Mouse (Mus musculus): Measurements from ENCODE around the gene Dclk2. TPM values are rescaled to one million over a fixed set of nuclear protein-coding genes. Genes with fewer than 3 reads are reported as not detected.

The Dclk2 gene
- total RNA-seq, 2 experiments from 2014 or later = 0.88 to 0.97 TPM

DNA sequence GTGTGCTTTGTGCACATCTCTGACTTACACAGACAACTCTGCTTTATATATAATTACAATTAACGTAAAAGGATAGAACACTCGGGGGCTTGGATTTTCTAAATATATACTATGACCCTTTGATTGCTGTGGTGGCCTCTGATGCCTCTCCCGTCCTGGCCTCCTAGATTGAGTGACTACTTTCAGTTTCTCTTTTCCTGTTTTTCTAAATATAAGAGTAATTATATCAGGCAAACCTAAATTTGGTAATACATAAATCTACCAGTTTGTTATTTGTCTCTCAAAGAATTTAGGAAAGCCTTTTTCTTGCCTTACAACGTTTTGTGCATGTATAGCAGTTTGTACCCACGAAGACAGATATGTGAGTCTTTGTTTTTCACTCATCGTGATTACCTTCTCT is 161.9 kb downstream of the Dclk2 start:
- DNase-seq = no peak

GRCm38 (mm10) chr3:86756548-86756947 is 164.1 kb downstream of the Dclk2 start:
- DNase-seq = no peak

GRCm38 (mm10) chr3:86754595-86755557 is 165.8 kb downstream of the Dclk2 start:
- DNase-seq = no peak

GRCm38 (mm10) chr3:86754178-86754577 is 166.5 kb downstream of the Dclk2 start:
- no peak for DNase-seq

- no peak for DNase-seq
Measured at GRCm38 (mm10) chr3:86750652-86751051, 170.0 kb downstream of the Dclk2 start.

- DNase-seq = no peak
Measured at GRCm38 (mm10) chr3:86745769-86746512, 174.7 kb downstream of the Dclk2 start.

DNA sequence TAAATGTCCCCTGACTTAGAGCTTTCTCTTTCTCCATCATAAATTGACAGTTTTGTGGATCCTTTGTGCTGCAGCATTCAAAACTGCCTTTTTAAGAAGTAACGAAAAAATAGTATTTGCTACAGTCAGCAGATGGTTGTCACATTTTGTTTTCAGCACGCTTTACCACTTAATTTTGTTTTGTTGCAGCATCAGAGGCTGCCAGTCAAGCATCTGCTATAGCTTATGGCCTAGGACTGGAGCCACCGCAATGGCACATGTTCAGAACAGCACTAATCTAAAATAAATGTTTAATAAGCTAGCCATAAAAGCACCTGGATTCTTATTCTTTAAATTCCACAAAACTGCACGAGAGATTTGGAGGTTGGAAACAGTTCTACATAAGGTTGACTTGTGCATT is 175.3 kb downstream of the Dclk2 start:
- no peak for DNase-seq

GRCm38 (mm10) chr3:86739745-86740144 is 180.9 kb downstream of the Dclk2 start:
- no peak for DNase-seq

DNA sequence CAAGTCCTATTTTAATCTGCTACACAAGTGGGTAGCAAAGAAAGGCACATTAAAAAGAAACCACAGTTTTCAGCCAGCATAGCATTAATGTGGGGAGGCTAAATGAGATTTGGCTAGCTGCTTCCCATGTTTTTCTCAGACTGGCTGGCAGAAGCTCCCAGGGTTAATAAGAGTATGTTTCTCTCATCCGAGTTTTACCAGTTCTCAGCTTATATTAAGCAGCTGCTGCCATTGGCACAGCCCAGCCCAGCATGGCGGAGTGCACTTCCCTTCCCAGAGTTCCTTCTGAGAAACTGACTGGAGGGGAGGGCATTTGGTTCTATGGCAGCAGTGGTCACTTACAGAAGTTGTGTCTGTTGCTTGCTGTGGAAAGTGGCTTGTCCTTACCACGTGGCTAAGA is 181.8 kb downstream of the Dclk2 start:
- DNase-seq = no peak

Other genes starting within 250 kb of the Dclk2 start
- 1 to 10 TPM; 4.3 to 9.5 TPM for gene Cd1d1, start 78.6 kb upstream of the Dclk2 start, total RNA-seq (2021)